Mouse (Mus musculus) WW6 (cell line): ENCODE data around the gene Aldh1l1.
"Not testable (repeated sequence)": the region's sequence is repeated elsewhere in the genome, so short reads cannot be mapped to it uniquely, and the experiment has no call there.

Experiments used
- DNase-seq: peaks from one replicate; pipeline ENCODE4 v3.0.0-alpha.2; 2013; ENCODE audit warnings: low read depth, low spot score

Gene Aldh1l1

DNA sequence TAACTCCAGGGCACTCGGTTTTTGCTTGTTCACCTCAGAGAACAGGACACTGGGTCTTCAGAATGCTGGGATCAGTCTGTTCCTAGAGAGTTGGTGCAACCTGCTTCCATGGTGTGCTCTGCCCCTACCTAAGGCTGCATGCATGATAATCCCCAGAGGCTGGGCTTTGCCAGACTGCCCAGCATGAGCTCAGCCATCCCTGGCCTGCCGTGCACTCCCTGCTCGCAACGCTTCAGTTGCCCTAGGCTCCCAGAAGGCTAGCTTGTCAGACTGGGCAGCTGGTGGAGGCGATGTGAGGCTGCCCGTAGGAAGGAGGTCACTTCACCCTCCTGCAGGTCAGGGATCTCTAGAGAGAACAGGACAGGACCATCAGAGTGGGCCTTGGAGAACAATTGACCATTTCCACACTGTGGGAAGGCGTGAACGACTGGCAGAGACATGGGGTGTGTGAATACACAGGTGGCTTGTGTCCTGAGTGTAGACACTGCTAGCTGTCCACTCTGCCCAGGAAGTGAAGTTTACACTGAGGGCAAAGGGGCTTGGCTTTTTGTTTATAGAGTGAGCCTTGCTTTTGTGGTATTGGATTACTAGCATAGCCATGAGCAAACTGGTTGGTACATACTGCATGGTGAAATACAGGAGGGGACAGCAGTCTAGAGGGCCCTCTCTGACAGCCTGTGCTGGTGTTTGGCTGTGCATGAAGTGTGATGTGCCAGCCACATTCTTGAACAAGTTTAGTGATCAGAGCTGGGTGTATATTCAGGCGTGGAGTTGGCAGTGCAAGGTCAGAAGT, 134.8 kb downstream of the Aldh1l1 start:
- DNase-seq: no peak

DNA sequence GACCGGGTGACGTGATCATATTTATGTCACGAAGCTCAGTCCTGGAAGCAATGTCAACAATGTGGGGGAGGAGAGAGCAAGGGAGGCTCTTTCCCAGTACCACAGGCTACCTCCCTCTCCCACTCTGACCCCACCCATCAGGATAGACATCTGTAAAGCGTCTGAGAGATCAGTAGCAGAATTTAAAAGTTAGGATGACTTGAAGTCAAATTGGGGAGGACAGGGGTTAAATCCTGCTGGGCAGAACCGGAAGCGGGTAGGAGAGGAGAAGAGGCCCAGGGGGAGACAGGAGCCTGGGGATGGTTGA, 135.3 kb downstream of the Aldh1l1 start:
- no peak for DNase-seq

DNA sequence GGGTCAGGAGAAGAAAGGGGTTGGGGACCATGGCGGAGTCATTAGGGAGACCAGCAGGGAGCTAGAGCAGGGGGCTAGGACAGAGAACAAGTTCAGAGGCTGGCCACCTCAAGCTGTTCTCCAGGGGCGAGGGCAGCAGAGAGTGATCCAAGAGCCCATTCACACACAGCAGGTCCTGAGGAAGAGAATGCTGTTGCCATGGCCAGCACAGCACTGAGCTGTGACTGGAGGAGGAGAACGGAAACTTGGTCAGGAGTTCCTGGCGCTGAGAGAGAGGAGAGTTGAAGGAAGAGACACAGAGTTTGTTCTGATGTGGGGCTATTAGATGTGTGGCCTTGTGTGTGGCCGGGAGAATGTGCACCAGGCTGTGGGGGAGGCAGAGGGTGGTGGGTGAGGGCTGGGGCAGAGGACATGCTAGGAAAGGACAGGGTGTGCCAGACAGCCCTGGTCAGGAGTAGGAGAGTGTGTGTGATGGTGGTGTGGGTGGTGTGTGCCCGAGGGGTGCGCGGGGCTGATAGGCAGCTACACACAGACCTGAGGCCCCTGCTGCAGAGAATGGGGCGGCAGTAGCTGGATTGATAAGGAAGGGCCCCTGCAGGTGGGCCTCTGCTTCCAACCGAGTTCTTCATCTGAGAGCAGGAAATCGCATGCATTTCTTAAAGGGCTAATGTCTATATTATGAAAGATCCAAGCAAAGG, 136.7 kb downstream of the Aldh1l1 start:
- no peak for DNase-seq

DNA sequence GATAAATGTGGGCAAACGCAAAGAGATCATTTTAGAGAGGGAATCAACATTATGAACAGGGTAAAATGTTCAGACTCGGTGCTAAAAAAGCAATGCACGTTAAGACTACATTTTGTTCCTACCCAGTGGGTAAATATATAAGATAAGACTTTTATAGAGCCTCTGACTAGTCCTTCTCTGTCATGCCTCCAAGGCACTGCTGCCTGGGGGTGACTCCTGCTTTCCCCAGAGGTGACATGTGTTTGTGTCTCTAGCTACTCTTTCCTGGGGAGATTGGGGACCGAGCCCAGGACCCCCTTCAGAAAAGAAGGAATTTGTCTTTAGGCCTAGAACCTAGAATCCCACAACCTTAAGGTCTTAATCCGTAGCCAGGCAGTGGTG, 137.2 kb downstream of the Aldh1l1 start:
- DNase-seq: no peak

DNA sequence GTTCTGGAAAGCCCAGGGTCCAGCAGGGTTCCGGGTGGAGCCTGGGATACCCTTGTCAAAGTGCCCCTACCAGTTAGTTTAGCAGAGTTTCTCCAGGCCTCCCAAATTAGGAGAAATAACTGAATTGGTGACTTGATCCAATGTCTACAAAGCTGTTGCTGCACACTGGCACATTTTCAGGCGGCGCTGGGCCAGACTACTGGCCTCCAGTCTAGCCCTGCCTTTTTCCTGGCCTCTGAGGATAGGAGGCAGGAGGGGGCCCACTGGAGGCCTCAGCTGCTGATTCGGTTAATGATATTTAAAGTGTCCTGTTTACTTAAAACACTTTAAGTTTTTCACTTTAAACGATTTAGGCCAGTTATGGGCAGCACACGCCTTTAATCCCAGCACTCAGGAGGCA, 138.0 kb downstream of the Aldh1l1 start:
- no peak for DNase-seq

DNA sequence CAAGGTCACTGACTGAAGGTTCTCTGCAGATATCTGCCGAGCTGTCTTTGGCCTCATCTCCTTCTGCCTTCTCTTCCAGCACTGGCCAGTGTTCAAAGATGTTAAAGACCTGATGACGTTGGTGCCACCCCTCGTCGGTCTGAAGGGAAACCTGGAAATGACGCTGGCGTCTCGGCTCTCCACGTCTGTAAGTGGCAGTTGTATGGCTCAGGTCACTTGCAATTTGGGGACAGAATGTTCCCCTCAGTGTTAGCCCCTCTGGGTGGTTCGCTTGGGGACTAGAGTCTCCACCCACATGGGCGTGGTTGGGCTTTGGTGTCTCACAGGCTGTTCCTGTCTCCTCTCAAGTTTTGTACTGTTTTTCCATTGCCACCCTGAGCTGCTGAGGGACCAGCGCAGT, 138.5 kb downstream of the Aldh1l1 start:
- DNase-seq: no peak

DNA sequence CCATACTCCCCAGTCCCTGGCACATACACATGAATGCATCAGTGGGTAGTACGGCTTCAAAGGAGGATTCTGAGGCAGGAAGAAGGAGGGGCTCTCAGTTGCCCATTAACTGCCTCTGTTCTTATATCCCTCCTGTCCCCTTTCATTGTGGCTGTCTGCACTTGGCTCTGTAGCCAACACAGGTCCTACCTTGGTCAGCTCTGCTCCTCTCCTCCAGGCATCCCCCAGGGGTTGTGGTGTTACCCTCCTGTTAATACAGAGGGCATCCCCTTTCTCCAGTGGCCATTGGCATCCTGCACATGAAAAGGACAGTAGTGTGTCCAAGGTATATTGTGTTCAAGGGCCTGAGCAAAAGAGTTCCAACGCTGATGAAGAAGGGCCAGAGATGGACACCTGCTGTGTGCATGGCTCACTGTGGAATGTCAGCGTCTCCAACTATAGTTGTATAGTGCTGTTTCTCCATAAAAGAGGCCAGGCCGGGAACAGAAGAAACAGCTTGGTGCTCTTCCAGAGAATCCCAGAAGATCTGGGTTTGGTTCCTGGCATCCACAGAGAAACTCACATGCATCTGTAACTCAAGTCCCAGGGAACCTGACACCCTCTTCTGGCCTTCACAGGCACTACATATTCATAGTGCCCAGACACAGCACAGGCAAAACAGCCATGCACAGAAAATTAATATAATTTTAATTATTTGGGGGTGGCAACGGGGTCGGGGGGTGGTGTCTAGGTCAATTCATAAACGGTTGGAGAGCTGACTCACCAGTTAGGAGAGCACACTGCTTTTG, 139.2 kb downstream of the Aldh1l1 start:
- no peak for DNase-seq

DNA sequence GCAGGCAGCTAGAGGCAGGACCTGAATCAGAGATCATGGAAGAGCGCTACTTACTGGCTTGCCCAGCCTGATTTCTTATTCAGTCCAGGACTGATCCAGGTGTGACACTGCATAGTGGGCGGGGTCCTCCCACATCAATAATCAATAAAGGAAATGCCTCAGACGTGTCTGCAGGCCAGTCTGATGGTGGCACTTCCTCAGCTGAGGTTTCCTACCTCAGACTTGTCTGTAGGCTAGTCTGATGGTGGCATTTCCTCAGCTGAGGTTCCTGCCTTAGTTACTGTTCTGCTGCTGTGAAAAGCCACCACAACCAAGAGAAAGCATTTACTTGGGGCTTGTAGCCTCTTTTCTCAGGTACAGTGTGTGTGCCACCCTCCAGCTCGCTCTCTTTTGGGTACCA, 141.3 kb downstream of the Aldh1l1 start:
- no peak for DNase-seq

DNA sequence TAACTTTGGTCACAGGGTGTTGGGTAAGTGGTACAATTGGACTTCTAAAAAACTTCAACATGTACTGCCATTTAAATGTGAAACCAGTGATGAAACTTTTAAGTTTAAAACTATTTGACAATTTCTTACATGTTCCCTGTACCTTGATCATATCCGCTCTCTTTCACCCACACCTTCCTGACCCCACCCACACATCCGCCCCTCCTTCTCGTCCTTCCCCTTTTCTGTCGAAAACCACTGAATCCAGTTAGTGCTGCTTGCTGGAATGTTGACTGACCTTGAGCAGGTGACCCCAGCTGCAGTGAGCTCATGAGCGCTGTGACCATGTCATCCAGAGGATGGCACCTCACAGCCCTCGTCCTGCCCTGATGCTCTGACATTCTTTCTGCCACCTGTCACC, 143.3 kb downstream of the Aldh1l1 start:
- DNase-seq: no peak

DNA sequence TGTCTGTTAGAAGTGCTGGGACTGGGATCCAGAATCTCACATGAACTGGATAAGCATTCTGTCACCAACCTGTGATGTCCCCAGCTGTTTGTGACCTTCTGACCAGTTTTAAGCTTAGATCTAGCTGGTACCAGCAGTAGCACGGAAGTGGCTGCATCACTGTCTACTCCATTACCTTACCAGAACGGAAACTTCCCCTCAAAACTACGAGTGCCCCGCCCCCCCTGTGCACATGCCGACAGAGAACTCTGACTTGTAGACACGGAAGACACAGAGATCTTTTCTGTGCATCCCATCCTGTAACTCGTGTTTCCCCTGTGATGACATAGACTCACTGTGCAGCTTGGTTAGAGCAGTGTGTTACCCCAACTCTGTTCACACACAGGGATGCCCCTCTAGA, 144.2 kb downstream of the Aldh1l1 start:
- DNase-seq: no peak

DNA sequence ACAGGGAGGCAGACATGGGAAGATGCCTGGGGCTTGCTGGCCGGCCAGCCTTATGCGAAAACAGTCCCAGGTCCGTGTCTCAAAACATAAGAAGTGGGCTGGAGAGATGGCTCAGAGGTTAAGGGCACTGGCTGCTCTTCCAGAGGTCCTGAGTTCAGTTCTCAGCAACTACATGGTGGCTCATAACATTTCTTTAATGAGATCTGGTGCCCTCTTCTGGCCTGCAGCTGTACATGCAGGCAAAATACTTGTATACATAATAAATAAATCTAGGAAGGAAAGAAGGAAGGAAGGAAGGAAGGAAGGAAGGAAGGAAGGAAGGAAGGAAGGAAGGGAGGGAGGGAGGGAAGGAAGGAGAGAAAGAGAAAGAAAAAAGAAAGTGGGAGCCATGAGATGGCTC, 146.3 kb downstream of the Aldh1l1 start:
- not testable (repeated sequence) for DNase-seq

DNA sequence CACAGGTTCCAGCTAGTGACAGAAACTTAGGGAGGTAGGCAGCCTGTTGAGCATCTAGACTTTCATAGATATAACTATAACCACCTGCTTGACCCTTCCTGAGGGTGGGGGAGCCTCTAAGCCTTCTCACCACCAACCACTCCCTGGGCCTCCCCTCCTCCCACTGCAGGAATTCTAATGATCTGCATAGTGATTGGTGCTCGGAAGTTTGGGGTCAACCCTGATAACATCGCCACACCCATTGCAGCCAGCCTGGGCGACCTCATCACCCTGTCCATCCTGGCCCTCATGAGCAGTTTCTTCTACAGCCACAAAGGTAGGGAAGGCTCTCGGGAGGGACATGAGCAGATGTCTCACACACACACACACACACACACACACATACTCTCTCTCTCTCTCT, 148.9 kb downstream of the Aldh1l1 start:
- no peak for DNase-seq

DNA sequence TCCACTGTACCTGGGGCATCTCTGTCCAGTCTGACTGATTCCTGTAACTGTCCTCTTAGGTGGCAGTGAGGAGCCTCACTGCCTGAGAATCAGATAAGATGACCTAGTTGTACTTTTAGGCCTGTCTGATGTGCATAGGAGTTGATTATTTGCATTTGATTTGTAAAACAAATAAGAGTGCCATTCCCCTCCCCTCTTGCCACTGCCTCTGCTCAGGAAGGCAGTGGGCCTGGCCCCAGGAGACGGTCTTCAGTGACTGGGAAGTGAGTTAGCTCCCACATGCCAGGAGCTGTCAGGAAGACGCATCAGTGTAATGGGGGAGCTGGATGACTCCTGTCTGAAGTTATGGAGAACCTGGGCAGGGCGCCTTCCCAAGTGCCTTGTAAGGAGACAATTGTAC, 149.4 kb downstream of the Aldh1l1 start:
- no peak for DNase-seq

DNA sequence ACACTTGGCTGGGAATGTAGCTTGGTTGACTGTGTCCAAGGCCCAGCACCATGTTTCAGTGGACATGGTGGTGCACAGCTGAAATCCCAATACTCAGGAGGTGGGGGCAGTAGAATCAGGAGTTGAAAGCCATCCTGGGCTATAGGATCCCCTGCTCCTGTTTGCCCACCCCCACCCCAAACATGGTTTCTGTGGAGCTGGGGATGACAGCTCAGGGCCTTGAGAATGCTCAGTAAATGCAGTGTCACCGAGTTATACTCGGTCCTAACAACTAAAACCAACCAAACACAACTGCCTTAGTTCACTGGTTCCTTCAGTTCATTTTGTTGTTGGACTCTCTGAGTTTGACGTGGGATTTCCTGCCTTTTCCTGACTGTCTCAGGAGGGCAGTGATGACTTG, 156.8 kb downstream of the Aldh1l1 start:
- no peak for DNase-seq

DNA sequence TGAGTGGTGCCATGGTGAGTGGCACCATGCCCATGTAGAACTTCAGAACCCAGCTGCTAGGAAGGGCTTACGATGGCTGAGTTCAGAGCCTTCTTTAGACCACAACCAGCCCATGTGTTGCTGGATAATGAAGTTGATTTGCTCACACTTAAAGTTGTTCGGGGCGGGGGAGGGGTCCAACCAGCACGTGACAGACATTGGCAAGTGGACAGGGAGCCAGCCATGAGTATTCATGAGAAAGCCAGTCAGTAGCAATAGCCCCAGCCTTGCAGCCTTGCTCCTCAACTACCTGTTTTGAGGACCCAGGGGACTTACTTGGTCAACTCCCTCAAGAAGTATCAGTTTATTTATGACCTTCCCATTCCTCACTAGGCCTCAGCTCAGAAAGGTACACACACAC, 158.7 kb downstream of the Aldh1l1 start:
- no peak for DNase-seq

DNA sequence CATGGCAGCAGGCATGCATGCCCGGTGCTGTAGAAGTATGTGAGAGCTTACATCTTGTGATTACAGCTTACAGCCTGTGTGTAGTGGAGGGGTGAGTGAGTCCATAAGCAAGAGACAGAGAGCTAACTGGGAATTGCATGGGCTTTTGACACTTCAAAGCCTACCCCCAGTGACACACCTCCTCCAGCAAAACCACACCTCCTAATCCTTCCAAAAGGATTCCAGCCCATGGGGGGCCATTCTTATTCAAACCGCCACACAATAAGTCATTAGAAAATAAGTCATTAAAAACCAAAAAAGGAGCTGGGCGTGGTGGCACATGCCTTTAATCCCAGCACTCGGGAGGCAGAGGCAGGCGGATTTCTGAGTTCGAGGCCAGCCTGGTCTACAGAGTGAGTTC, 162.2 kb downstream of the Aldh1l1 start:
- DNase-seq: no peak

DNA sequence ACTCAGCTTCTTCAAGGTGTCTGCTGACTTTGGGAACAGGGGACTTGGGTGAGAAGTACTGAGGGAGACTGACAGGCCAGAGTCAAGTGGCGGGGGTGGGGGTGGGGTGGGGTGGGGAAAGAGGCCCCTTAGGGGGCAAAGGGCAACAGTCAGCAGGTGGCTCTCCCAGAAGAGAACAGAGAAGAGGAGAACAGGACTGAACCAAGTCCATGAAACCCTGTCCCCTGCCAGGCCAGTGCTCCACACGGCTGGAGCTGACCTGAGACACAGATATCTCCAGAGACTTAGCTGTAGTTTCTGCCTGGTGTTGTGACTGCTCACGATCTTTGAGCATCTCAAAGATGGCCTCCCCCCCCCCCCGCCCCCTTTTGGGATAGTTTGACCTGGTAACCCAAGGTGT, 163.1 kb downstream of the Aldh1l1 start:
- DNase-seq: no peak
